Mouse (Mus musculus): Measurements from ENCODE around the gene Rfx1. TPM values are rescaled to one million over a fixed set of nuclear protein-coding genes. Genes with fewer than 3 reads are reported as not detected.

Rfx1 gene
- polyA plus RNA-seq, 1 experiment from 2014 or later: 9.7 TPM

DNA sequence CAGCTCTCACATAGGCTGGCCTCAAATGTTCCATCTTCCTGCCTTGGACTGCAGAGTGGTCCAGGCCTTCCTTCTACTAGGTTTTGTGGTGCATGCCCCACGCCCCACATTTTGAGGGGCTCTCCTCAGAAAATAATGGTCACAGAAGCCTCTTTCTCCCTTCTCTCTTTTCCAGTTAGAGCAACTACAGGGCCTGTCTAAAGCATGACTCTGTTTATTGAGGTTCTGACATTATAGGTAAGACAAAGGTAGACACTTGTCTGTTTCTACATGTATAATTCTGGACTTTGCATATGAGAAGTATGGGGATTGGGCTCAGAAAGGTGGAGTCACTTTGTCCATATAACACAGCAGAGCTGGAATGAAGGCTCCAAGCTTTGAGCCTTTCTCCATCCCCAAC is 1.6 kb upstream of the Rfx1 start, which contains the start of gene Gm10643:
Gm10643 (minus strand) TSS at position 101 of the 400 bp plus-strand sequence.
- Histone ChIP-seq H3K27ac (replicated peaks) (peak within 1 kb of the TSS; percentile 97), H3K4me1 (peaks cover 33% of the 10 kb centered on the region), H3K27me3 (replicated peaks; ENCODE audit: low read depth, poor library complexity, severe bottlenecking) (no peaks in the 10 kb centered on the region), H3K4me3 (peak within 1 kb of the TSS; percentile 92), H3K36me3 (replicated peaks) (no peaks in the 10 kb centered on the region), H3K9me3 (no peaks in the 10 kb centered on the region)
- no peak for DNase-seq (ENCODE audit: low spot score)
- WGBS: 89% methylated on average over 1 of the region's 1 CpGs

DNA sequence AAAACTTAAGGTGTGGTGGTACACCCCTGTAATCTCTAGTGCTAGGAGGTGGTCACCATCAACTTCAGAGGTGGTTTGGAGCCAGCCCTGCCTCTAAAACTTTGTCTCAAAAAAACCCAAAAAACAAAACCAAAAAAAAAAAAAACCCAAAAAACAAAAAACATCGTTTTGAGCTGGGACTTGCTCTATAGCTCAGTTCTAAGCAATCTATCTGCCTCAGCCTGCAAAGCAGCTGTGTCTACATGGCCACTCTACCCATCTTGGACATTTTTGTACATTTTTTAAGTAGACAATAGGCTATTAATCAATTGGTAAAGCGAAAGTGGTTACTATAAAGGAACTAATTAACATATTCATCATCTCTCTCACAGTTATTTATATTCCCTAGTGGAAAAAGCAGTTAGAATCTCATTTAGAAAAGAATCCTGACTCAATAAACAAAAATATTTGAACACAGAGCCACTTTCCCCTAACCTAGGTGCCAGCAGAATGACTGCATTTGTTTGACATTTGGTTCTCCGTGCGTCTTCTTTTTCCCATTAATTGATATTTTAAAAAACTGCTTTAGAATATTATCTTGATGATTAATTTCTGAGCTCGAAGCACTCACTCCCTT is 1.1 kb upstream of the Rfx1 start:
- no peak for DNase-seq (ENCODE audit: low spot score)
- H3K4me1 ChIP-seq: peaks cover 37% of the 10 kb centered on the region
- no peaks in the 10 kb centered on the region for H3K9me3 ChIP-seq
- 40% methylated on average over 5 of the region's 5 CpGs for WGBS
- H3K4me3 ChIP-seq: peak overlapping the region; percentile 92
- no peaks in the 10 kb centered on the region for H3K36me3 ChIP-seq (replicated peaks)
- no peaks in the 10 kb centered on the region for H3K27me3 ChIP-seq (replicated peaks; ENCODE audit: low read depth, poor library complexity, severe bottlenecking)
- peak overlapping the region; percentile 97 for H3K27ac ChIP-seq (replicated peaks)

DNA sequence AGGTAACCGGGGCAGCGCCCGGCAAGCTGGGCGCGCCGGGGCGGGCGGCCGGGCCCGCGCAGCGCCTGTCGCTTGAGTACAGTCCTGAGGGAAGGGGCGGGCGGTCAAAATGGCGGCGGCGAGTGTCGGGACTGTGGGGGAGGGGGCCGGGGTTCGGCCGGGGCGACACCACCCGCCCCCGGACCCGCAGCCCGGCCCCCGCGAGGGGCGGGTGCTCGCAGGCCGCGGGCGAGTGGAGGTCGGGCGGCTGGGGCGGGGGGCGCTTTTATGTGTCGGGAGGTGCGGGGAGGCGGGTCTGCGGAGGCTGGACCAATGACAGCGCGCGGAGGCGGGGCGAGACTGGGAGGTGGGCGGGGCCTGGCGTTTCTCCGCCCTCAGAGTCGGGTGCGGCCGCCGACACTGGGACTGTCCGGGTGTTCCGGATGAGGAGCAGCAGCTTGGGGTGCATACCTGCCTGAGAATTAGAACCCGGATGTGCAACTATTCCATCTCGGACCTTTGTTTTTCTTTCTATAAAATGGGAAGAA is 476 bp downstream of the Rfx1 start:
- WGBS: under 1% methylated on average over 58 of the region's 58 CpGs
- peaks cover 41% of the 10 kb centered on the region for H3K4me1 ChIP-seq
- H3K9me3 ChIP-seq: no peaks in the 10 kb centered on the region
- H3K27me3 ChIP-seq (replicated peaks; ENCODE audit: low read depth, poor library complexity, severe bottlenecking): no peaks in the 10 kb centered on the region
- peak overlapping the region; percentile 97 for H3K27ac ChIP-seq (replicated peaks)
- H3K36me3 ChIP-seq (replicated peaks): no peaks in the 10 kb centered on the region
- H3K4me3 ChIP-seq: peak overlapping the region; percentile 92
- peak; percentile 97 for DNase-seq (ENCODE audit: low spot score)

DNA sequence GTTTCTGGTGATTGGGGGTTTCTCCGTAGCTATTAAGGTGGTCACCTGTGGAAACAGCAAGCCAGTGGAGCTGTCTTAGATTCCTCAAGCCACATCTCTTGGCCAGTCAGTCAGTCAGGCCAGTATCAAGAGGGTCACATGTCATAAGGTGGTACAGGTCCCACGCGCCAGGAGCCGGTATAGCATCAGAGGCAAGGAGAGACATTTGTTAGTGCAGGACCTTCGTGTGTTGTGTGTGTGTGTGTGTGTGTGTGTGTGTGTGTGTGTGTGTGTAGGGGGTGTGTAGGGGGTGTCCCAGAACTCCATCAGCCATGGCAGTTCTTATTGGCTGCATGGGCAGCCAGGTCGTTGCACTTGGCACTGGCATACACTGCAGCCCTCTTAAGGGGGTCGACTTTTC is 1.3 kb downstream of the Rfx1 start:
- Histone ChIP-seq H3K36me3 (replicated peaks) (no peaks in the 10 kb centered on the region), H3K4me1 (peaks cover 48% of the 10 kb centered on the region), H3K4me3 (peak overlapping the region; percentile 92), H3K27me3 (replicated peaks; ENCODE audit: low read depth, poor library complexity, severe bottlenecking) (no peaks in the 10 kb centered on the region), H3K27ac (replicated peaks) (no peak overlapping the region), H3K9me3 (no peaks in the 10 kb centered on the region)
- WGBS: 90% methylated on average over 7 of the region's 7 CpGs
- no peak for DNase-seq (ENCODE audit: low spot score)

DNA sequence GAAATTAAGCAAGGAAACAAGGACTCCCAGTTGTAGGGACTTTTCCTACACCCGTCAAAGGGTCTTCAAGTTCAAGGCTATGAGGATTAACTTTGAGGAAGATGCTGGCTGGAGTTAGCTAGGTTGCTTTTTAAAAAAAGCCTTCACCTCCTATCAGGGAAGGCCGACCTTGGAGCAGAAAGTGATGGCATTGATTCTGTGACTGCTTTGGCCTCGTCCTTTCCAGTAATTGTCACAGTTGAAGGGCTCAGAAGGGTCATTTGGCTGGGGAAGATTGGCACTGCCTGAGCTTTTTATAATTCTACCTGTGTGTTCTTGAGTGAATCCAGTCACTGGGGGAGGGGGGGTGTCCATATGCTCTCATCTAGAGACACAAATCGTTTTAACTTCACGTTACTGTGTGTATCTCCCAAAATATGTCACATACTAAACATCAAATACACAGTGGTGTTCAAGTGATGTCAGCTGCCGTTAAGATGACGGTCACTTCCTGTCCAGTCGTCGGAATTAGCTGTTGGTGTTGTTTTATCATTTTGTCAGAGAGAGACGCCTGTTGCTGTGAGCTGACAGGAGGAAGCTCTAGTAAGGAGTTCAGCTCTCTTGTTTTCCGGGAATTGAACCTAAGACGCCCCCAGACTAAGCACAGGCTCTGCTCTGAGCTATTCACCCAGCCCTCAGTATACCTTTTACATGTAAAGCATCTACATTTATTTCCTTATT is 1.8 kb downstream of the Rfx1 start:
- Histone ChIP-seq H3K27me3 (replicated peaks; ENCODE audit: low read depth, poor library complexity, severe bottlenecking) (no peaks in the 10 kb centered on the region), H3K36me3 (replicated peaks) (no peaks in the 10 kb centered on the region), H3K9me3 (no peaks in the 10 kb centered on the region), H3K4me1 (peaks cover 54% of the 10 kb centered on the region), H3K4me3 (peak overlapping the region; percentile 92; the same call in 1 of the 2 replicates), H3K27ac (replicated peaks) (no peak overlapping the region)
- DNase-seq (ENCODE audit: low spot score): no peak
- 75% methylated on average over 12 of the region's 12 CpGs for WGBS

DNA sequence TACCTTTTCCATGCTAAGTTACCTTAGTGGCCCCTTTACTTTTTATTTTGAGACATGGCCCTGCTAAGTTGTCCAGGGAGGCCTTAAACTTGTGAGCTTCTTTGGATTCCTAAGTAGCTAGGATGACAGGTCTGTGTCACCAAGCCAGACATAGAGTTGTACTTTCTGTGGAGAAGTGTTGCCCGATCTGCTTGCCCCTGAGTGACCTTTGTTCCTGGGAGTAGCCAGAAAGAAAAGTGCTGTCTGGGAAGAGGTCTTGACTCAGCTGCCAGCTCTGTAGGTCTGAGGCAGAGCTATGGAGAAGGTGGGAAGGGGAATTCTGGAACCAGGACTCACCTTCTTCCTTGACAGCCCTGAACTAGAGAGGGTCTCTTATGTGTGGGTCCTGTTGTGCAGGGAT is 2.5 kb downstream of the Rfx1 start:
- H3K36me3 ChIP-seq (replicated peaks): peaks cover 6% of the 10 kb centered on the region
- no peaks in the 10 kb centered on the region for H3K9me3 ChIP-seq
- no peak overlapping the region for H3K4me3 ChIP-seq
- WGBS: 27% methylated on average over 1 of the region's 1 CpGs
- H3K4me1 ChIP-seq: peaks cover 59% of the 10 kb centered on the region
- H3K27me3 ChIP-seq (replicated peaks; ENCODE audit: low read depth, poor library complexity, severe bottlenecking): no peaks in the 10 kb centered on the region
- no peak for DNase-seq (ENCODE audit: low spot score)
- 0 out of 2 replicates have a peak overlapping the region, but pooled peaks have one; percentile 12 for H3K27ac ChIP-seq (replicated peaks)

DNA sequence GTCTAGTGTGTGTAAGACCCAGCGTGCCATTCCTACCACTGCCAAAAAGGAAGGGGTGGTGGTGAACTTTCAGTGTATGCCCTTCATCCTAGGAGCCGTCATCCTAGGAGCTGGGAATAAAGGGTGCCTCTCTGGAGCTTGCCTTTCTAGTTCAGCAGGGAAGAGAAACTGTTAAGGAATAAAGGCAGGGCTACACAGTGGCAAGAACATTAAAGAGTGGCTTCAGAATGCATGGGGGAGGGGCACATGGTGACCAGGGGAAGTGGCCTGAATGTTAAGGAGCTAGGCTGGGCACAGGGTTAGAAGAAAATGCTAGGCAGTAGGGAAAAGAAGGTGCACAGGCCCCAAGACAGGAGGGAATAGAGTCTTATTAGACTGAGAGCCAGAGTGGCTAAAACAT is 3.1 kb downstream of the Rfx1 start:
- Histone ChIP-seq H3K4me3 (no peak overlapping the region), H3K27ac (replicated peaks) (0 out of 2 replicates have a peak overlapping the region, but pooled peaks have one; percentile 12), H3K36me3 (replicated peaks) (peaks cover 12% of the 10 kb centered on the region), H3K27me3 (replicated peaks; ENCODE audit: low read depth, poor library complexity, severe bottlenecking) (no peaks in the 10 kb centered on the region), H3K4me1 (peaks cover 62% of the 10 kb centered on the region), H3K9me3 (no peaks in the 10 kb centered on the region)
- 75% methylated on average over 2 of the region's 2 CpGs for WGBS
- no peak for DNase-seq (ENCODE audit: low spot score)

DNA sequence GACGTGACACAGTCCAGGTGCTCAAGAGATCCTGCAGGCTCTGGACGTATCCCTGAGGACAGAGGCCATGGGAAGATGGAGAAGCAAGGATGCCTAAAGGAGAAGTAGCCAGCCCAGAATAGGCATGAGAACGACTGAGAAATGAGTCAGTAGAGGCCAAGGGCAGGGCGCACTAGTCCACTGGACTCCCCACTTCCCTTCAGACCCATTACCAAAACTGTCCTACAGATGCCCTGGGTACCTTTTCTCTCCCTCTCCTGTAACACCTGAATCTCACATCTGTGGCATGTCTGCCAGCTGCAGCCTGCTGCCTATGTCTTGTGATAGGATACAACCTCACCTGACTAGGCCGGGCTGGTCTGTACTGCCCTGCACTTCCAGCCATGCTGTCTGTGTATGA is 3.6 kb downstream of the Rfx1 start:
- Histone ChIP-seq H3K36me3 (replicated peaks) (peaks cover 17% of the 10 kb centered on the region), H3K27ac (replicated peaks) (no peak overlapping the region), H3K4me3 (no peak overlapping the region), H3K27me3 (replicated peaks; ENCODE audit: low read depth, poor library complexity, severe bottlenecking) (no peaks in the 10 kb centered on the region), H3K4me1 (peaks cover 67% of the 10 kb centered on the region), H3K9me3 (no peaks in the 10 kb centered on the region)
- DNase-seq (ENCODE audit: low spot score): no peak
- WGBS: 86% methylated on average over 5 of the region's 5 CpGs

DNA sequence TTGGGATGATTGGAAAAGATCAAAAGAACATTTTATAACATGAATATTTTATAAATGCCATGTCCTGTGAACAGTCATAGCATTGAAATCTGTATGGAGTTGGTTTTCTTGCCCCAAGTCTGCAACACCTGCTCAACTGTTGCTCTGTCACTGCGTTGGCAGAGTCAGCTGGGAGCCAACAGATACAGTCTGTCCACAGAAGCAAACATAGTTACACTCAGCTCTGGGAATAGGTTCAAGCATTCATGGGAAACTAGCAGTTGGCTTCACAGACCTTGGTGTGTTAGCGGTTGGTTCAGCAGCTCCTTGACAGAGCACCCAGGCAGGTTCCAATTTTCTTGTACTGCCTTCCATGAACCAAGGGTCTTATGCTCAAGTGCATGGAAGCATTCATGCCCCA is 4.0 kb downstream of the Rfx1 start:
- Histone ChIP-seq H3K27ac (replicated peaks) (no peak overlapping the region), H3K36me3 (replicated peaks) (peaks cover 21% of the 10 kb centered on the region), H3K9me3 (no peaks in the 10 kb centered on the region), H3K4me3 (no peak overlapping the region), H3K27me3 (replicated peaks; ENCODE audit: low read depth, poor library complexity, severe bottlenecking) (no peaks in the 10 kb centered on the region), H3K4me1 (peaks cover 69% of the 10 kb centered on the region)
- DNase-seq (ENCODE audit: low spot score): no peak
- 91% methylated on average over 2 of the region's 2 CpGs for WGBS

DNA sequence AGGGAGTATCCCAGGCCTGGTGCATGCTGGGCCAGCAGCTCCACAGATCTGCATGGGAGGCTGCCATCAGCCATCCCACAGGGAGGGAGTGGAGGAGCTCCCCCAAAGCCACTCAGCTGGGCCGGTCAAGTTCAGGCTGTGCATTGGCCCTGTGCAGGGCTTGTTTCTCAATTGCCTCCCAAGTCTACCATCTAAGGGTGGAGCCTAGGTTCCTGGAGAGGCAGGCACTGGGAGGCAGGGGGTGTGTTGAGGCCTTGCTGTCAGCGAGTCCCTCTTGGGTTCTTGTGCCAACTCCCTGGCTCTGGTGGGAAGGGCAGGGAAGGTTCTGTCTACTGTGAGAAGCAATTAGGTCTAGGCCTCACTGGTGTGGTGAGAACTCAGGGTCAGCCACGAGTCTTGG is 5.3 kb downstream of the Rfx1 start:
- Histone ChIP-seq H3K27ac (replicated peaks) (peak overlapping the region; percentile 16; the same call in 1 of the 2 replicates), H3K27me3 (replicated peaks; ENCODE audit: low read depth, poor library complexity, severe bottlenecking) (no peaks in the 10 kb centered on the region), H3K36me3 (replicated peaks) (peaks cover 33% of the 10 kb centered on the region), H3K9me3 (no peaks in the 10 kb centered on the region), H3K4me1 (peaks cover 76% of the 10 kb centered on the region), H3K4me3 (no peak overlapping the region)
- 82% methylated on average over 3 of the region's 3 CpGs for WGBS
- DNase-seq (ENCODE audit: low spot score): no peak

DNA sequence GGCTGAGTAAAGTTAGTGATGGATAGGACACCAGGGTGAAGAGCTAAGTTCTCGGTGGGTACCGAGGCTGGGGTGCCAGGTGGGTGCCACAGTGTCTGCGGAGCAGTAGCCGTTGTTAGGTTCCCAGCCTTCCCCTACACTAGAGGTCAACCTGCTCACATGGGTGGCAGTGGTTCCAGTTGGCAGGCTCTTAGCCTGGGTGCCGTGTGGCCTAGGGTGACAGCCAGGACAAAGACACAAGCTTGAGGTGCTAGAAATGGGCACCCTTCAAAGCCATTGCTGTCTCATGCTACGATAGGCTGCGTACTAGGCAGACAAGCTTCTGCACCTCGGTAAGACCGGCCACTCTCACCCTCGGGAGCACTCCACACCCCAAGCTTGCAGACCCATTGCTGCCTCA is 5.7 kb downstream of the Rfx1 start:
- Histone ChIP-seq H3K27ac (replicated peaks) (no peak overlapping the region), H3K9me3 (no peaks in the 10 kb centered on the region), H3K27me3 (replicated peaks; ENCODE audit: low read depth, poor library complexity, severe bottlenecking) (no peaks in the 10 kb centered on the region), H3K4me1 (peaks cover 80% of the 10 kb centered on the region), H3K4me3 (no peak overlapping the region), H3K36me3 (replicated peaks) (peaks cover 37% of the 10 kb centered on the region)
- DNase-seq (ENCODE audit: low spot score): no peak
- 89% methylated on average over 10 of the region's 10 CpGs for WGBS

DNA sequence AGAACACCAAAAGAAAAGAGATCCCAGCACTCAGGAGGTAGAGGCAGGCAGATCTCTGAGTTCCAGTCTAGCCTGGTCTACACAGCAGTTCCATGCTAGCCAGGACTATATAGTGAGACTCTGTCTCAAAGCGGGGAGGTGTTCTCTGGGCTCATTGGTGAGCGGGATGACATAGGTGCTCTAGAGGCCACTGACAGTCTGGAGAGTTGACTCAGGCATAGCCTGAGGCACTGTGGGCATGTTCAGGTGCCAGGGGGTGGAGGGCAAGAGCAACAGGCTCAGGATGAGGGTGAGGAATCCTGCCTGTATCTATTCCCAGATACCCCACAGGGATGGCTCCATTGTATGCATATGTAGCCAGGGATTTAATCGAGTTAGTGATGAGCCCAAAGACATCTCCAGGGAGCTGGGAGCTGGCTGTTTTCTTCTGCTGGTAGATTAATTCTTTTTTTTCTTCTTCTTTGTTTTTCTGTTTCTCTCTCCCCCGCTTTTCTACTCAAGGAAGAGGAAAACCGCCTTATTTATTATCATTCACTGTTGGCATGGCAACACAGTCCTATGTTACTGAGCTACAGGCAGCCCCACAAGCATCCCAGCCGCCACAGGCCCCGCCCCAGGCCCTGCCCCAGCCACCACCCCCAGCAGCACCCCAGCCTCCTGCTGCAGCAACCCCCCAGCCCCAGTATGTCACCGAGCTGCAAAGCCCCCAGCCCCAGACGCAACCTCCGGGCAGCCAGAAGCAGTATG is 6.8 kb downstream of the Rfx1 start:
- peaks cover 72% of the 10 kb centered on the region for H3K4me1 ChIP-seq
- no peaks in the 10 kb centered on the region for H3K27me3 ChIP-seq (replicated peaks; ENCODE audit: low read depth, poor library complexity, severe bottlenecking)
- H3K36me3 ChIP-seq (replicated peaks): peaks cover 45% of the 10 kb centered on the region
- no peak overlapping the region for H3K4me3 ChIP-seq
- H3K9me3 ChIP-seq: no peaks in the 10 kb centered on the region
- DNase-seq (ENCODE audit: low spot score): no peak
- H3K27ac ChIP-seq (replicated peaks): 0 out of 2 replicates have a peak overlapping the region, but pooled peaks have one; percentile 36
- 69% methylated on average over 10 of the region's 10 CpGs for WGBS
